Mouse (Mus musculus) forebrain, embryonic 14.5 days (tissue): ENCODE results near the gene Fbxl7. TPM values are rescaled to one million over a fixed set of nuclear protein-coding genes. Genes with fewer than 3 reads are reported as not detected.

Experiments
- ATAC-seq: fragments of 200-750 bp; cut with Nextera tagmentation; 2 replicates; pipeline ENCODE4 v1.8.0; 2017; ENCODE audit warnings: mild to moderate bottlenecking, moderate library complexity
- DNase-seq: peaks from one replicate; pipeline ENCODE4 v3.0.0-alpha.2; 2015; ENCODE audit warnings: low spot score
- H3K27ac ChIP-seq: fragments of 300-500 bp; sonication (generic); 2 replicates; pipeline ENCODE4 v1.5.1; 2014; ENCODE audit warnings: low read depth, mild to moderate bottlenecking, control low read depth, low read length, moderate library complexity
- H3K27me3 ChIP-seq: fragments of 300-500 bp; sonication (generic); replicated peaks from 2 replicates; pipeline ENCODE4 v1.6.1; 2014; ENCODE audit warnings: low read length, control low read depth, mixed read lengths; ENCODE audit not compliant: control insufficient read depth, insufficient read depth
- H3K36me3 ChIP-seq: fragments of 300-500 bp; sonication (generic); 2 replicates; pipeline ENCODE4 v1.6.1; 2014; ENCODE audit warnings: low read length, control low read depth; ENCODE audit not compliant: control insufficient read depth, insufficient read depth
- H3K4me1 ChIP-seq: fragments of 300-500 bp; sonication (generic); 2 replicates; pipeline ENCODE4 v1.6.1; 2014; ENCODE audit warnings: antibody characterized with exemption, low read length, control low read depth; ENCODE audit not compliant: control insufficient read depth, insufficient read depth
- H3K4me2 ChIP-seq: fragments of 300-500 bp; sonication (generic); 2 replicates; pipeline ENCODE4 v1.6.1; 2014; ENCODE audit warnings: mild to moderate bottlenecking, control low read depth, low read length
- H3K4me3 ChIP-seq: fragments of 300-500 bp; sonication (generic); 2 replicates; pipeline ENCODE4 v1.5.1; 2014; ENCODE audit warnings: low read depth, low read length, control low read depth
- H3K9ac ChIP-seq: fragments of 300-500 bp; sonication (generic); 2 replicates; pipeline ENCODE4 v1.6.1; 2014; ENCODE audit warnings: mild to moderate bottlenecking, low read length, control low read depth, moderate library complexity
- H3K9me3 ChIP-seq: fragments of 300-500 bp; sonication (generic); replicated peaks from 2 replicates; pipeline ENCODE4 v1.6.1; 2016; ENCODE audit warnings: low read length, control low read depth, mixed read lengths; ENCODE audit not compliant: control insufficient read depth
- WGBS: fragments of 180-500 bp; shearing (Covaris S2); extraction: QIAGEN DNeasy Blood & Tissue Kit; methylation state at CpG from one replicate; pipeline ENCODE4 v1.1.7; 2014; 5-methylcytosine and 5-hydroxymethylcytosine counted together
- polyA plus RNA-seq: library from polyadenylated mRNA; unstranded; fragments of >200 nt; fragmentation: Nextera tagmentation; extraction: Ambion mirVana; gene quantifications from 2 replicates; pipeline ENCODE4 v1.2.1, GENCODE M21; 2014

Gene Fbxl7
- polyA plus RNA-seq, 1 experiment from 2014 or later: 3.5 TPM

- DNase-seq (no peak), ATAC-seq (no peak)
- H3K36me3 ChIP-seq: no peaks in the 10 kb centered on the region
- no peak overlapping the region for H3K9ac ChIP-seq
- no peak overlapping the region for H3K27ac ChIP-seq
- H3K4me1 ChIP-seq: no peaks in the 10 kb centered on the region
- H3K27me3 ChIP-seq: no peaks in the 10 kb centered on the region
- H3K4me3 ChIP-seq: no peak overlapping the region
- no peak overlapping the region for H3K4me2 ChIP-seq
- 26% methylated on average over 2 of the region's 2 CpGs for WGBS
- H3K9me3 ChIP-seq: no peaks in the 10 kb centered on the region
Measured at GRCm38 (mm10) chr15:26885979-26886378, 9.4 kb downstream of the Fbxl7 start.

- no peak for DNase-seq
- Histone ChIP-seq H3K4me2 (no peak overlapping the region), H3K4me1 (peaks cover 7% of the 10 kb centered on the region; the same call in 1 of the 2 replicates), H3K36me3 (no peaks in the 10 kb centered on the region), H3K27me3 (no peaks in the 10 kb centered on the region), H3K9me3 (no peaks in the 10 kb centered on the region), H3K9ac (no peak overlapping the region), H3K27ac (no peak overlapping the region), H3K4me3 (no peak overlapping the region)
- no peak for ATAC-seq
- WGBS: 80% methylated on average over 8 of the region's 8 CpGs
Measured at GRCm38 (mm10) chr15:26880212-26880956, 15.0 kb downstream of the Fbxl7 start.

DNA sequence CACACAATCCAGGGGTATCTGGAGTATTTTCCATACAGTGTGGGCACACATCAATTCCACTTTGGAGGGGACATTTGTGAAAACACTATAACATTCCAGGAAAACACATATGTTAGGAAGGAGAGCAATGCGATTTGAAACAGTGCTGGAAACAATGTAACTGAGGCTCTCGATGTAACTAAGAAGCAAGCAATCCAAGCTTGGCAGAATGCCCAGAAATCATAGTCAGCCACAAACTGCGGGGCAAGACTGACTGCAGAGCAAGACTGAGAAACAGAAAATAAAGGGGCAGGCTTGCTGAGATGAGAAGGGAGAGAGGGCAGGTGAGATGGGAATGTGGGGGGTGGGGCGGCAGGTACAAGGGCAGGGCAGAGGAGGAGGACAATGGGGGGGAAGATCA, 19.7 kb downstream of the Fbxl7 start:
- ATAC-seq: peak; percentile 93
- peaks cover 15% of the 10 kb centered on the region; the same call in 1 of the 2 replicates for H3K4me1 ChIP-seq
- H3K9me3 ChIP-seq: no peaks in the 10 kb centered on the region
- H3K27ac ChIP-seq: peak overlapping the region; percentile 6; the same call in 1 of the 2 replicates
- DNase-seq: peak; percentile 96
- H3K9ac ChIP-seq: no peak overlapping the region
- WGBS: 9% methylated on average over 4 of the region's 4 CpGs
- H3K27me3 ChIP-seq: no peaks in the 10 kb centered on the region
- no peak overlapping the region for H3K4me3 ChIP-seq
- H3K36me3 ChIP-seq: no peaks in the 10 kb centered on the region
- H3K4me2 ChIP-seq: no peak overlapping the region

DNA sequence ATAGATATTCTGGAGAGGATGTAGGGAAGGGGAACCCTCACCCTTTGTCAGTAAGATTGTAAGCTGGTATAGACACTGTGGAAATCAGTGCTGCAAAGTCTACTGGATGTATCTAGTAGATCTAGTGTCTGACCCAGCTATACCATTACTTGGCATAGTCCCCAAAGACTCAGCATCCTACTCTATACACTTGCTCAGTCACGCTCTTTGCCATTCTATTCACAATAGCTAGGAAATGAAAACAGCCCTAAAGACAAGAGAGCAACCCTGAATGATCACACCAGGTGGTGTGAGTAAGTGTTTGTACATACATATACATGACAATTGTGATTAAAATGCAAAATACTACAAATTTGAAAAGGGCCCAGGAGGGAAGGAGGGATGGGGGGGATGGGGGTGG, 23.1 kb downstream of the Fbxl7 start:
- WGBS: 24% methylated on average over 1 of the region's 1 CpGs
- Histone ChIP-seq H3K4me3 (no peak overlapping the region), H3K4me2 (no peak overlapping the region), H3K27me3 (no peaks in the 10 kb centered on the region), H3K27ac (no peak overlapping the region), H3K9ac (no peak overlapping the region), H3K36me3 (no peaks in the 10 kb centered on the region), H3K4me1 (peaks cover 15% of the 10 kb centered on the region; the same call in 1 of the 2 replicates), H3K9me3 (no peaks in the 10 kb centered on the region)
- DNase-seq (no peak), ATAC-seq (no peak)

DNA sequence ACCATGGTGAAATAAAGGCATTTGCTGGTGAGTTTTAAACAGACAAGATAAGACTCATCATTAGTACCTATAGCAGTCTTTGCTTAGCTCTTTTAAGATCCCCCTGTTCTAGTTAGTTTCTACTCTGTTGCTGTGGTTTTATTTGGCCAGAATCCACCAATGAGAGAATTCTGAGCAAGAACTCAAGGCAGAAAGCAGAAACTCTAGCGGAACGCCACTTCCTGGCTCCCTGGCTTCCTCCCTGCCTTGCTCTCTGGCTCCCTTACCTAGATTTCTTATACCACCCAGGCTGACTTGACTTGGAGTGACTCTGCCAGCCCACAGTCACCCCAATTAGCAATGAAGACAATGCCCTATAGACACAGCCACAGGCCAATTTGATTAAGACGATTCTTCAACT, 26.2 kb downstream of the Fbxl7 start:
- H3K36me3 ChIP-seq: no peaks in the 10 kb centered on the region
- H3K9ac ChIP-seq: no peak overlapping the region
- H3K27ac ChIP-seq: no peak overlapping the region
- no peak overlapping the region for H3K4me3 ChIP-seq
- no peak for ATAC-seq
- H3K27me3 ChIP-seq: no peaks in the 10 kb centered on the region
- peaks cover 9% of the 10 kb centered on the region; the same call in 1 of the 2 replicates for H3K4me1 ChIP-seq
- no peak overlapping the region for H3K4me2 ChIP-seq
- WGBS: 82% methylated on average over 3 of the region's 3 CpGs
- no peak for DNase-seq
- H3K9me3 ChIP-seq: no peaks in the 10 kb centered on the region

GRCm38 (mm10) chr15:26867521-26867920, 27.9 kb downstream of the Fbxl7 start:
- no peak overlapping the region for H3K4me3 ChIP-seq
- no peak overlapping the region for H3K27ac ChIP-seq
- WGBS: 84% methylated on average over 5 of the region's 5 CpGs
- H3K4me1 ChIP-seq: 0 out of 2 replicates have a peak, but pooled peaks cover 3% of the 10 kb centered on the region
- H3K4me2 ChIP-seq: no peak overlapping the region
- ATAC-seq: no peak
- H3K36me3 ChIP-seq: no peaks in the 10 kb centered on the region
- no peak for DNase-seq
- no peak overlapping the region for H3K9ac ChIP-seq
- H3K27me3 ChIP-seq: no peaks in the 10 kb centered on the region
- no peaks in the 10 kb centered on the region for H3K9me3 ChIP-seq

DNA sequence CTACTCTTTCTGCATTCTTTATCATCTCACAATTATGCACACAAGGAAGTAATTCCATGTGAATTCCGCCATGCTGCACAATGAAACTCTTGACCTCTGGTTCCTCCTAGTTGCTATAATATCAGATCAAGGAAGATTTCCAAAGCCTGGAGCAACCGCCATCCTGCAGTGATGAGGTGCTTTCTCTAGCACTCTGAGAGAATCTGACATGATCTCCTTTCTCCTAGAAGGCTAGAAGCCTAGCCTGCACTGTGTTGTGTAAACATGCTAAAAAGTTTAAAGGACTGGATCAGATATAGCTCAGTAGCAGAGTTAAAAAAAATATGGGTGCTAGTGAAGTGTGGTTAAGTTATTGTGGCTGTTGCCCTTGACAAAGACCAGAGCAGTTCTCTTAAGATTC, 33.2 kb downstream of the Fbxl7 start:
- WGBS: 85% methylated on average over 2 of the region's 2 CpGs
- no peak overlapping the region for H3K4me3 ChIP-seq
- no peak overlapping the region for H3K4me2 ChIP-seq
- no peaks in the 10 kb centered on the region for H3K36me3 ChIP-seq
- no peak for DNase-seq
- H3K9ac ChIP-seq: no peak overlapping the region
- ATAC-seq: no peak
- H3K27ac ChIP-seq: no peak overlapping the region
- no peaks in the 10 kb centered on the region for H3K9me3 ChIP-seq
- H3K4me1 ChIP-seq: no peaks in the 10 kb centered on the region
- H3K27me3 ChIP-seq: no peaks in the 10 kb centered on the region

DNA sequence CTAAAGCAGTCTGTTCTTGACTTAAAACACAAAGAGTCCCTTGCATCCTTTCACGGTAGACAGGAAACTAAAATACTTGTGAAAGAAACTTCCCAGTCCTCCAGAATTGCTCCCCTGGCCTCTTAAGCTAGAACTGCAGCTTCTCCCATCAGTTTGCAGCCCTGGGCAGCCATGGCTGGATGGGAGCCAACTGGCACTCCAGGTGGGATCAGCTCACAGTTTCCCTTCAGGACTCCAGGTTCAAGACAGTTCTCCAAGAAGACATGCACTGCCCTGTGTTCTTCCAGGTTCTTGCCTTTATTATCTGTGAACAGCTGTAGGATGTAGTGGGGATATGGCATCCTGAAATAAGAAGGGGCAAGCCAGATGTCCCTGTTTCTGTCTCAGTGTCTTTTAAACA, 45.8 kb downstream of the Fbxl7 start:
- Histone ChIP-seq H3K9me3 (no peaks in the 10 kb centered on the region), H3K27me3 (no peaks in the 10 kb centered on the region), H3K27ac (no peak overlapping the region), H3K4me2 (no peak overlapping the region), H3K4me1 (no peaks in the 10 kb centered on the region), H3K36me3 (no peaks in the 10 kb centered on the region), H3K9ac (no peak overlapping the region), H3K4me3 (no peak overlapping the region)
- ATAC-seq: no peak
- WGBS: 72% methylated on average over 1 of the region's 1 CpGs
- no peak for DNase-seq

DNA sequence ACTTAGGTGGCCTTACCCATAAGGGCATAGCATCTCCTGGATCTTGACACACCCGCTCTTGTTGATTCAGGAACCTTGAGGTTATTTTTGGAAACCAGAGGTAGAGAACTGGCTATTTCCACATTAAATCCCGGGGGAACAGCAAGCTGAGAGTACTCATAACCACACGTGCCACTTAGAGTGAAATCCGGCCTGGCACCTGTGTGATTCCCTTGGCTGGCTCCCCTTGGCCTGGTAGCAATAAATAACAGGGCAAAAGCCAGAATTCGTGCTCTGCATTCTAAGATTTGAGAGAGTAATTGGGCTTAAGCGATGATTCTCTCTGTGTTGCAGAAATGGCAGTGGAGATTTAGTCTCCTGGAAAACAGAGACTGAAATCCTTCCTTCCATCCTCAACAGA, 53.2 kb downstream of the Fbxl7 start:
- DNase-seq (no peak), ATAC-seq (no peak)
- H3K4me1 ChIP-seq: no peaks in the 10 kb centered on the region
- WGBS: 87% methylated on average over 6 of the region's 6 CpGs
- H3K36me3 ChIP-seq: no peaks in the 10 kb centered on the region
- H3K27ac ChIP-seq: no peak overlapping the region
- H3K27me3 ChIP-seq: no peaks in the 10 kb centered on the region
- H3K9ac ChIP-seq: no peak overlapping the region
- H3K4me3 ChIP-seq: no peak overlapping the region
- no peaks in the 10 kb centered on the region for H3K9me3 ChIP-seq
- no peak overlapping the region for H3K4me2 ChIP-seq
